Mouse (Mus musculus) heart, postnatal 0 days (tissue): ENCODE measurements around the gene Cdc42se1. TPM values are rescaled to one million over a fixed set of nuclear protein-coding genes. Genes with fewer than 3 reads are reported as not detected.
A peak's percentile ranks its signal among the peaks of the same experiment; 100 is the strongest.

Source experiments
- ATAC-seq: fragments of 200-750 bp; cut with Nextera tagmentation; 2 replicates; pipeline ENCODE4 v1.8.0; 2017; ENCODE audit warnings: low read depth, moderate number of reproducible peaks, moderate library complexity; ENCODE audit not compliant: insufficient read depth
- DNase-seq: peaks from one replicate; pipeline ENCODE4 v3.0.0-alpha.2; 2016; ENCODE audit warnings: low spot score
- H3K27ac ChIP-seq: fragments of 300-500 bp; sonication (generic); 2 replicates; pipeline ENCODE4 v1.5.1; 2014; ENCODE audit warnings: low read depth, mild to moderate bottlenecking
- H3K27me3 ChIP-seq: fragments of 300-500 bp; sonication (generic); 2 replicates; pipeline ENCODE4 v1.6.1; 2014; ENCODE audit warnings: low read length, mixed read lengths; ENCODE audit not compliant: control insufficient read depth, insufficient read depth
- H3K36me3 ChIP-seq: fragments of 300-500 bp; sonication (generic); replicated peaks from 2 replicates; pipeline ENCODE4 v1.6.1; 2014; ENCODE audit warnings: low read length, mixed read lengths; ENCODE audit not compliant: control insufficient read depth, insufficient read depth
- H3K4me1 ChIP-seq: fragments of 300-500 bp; sonication (generic); 2 replicates; pipeline ENCODE4 v1.6.1; 2014; ENCODE audit warnings: antibody characterized with exemption; ENCODE audit not compliant: control insufficient read depth, insufficient read depth
- H3K4me2 ChIP-seq: fragments of 300-500 bp; sonication (generic); 2 replicates; pipeline ENCODE4 v1.6.1; 2014; ENCODE audit warnings: low read depth, mild to moderate bottlenecking, low read length, moderate library complexity
- H3K4me3 ChIP-seq: fragments of 300-500 bp; sonication (generic); 2 replicates; pipeline ENCODE4 v1.5.1; 2014; ENCODE audit warnings: low read depth, low read length
- H3K9ac ChIP-seq: fragments of 300-500 bp; sonication (generic); replicated peaks from 2 replicates; pipeline ENCODE4 v1.6.1; 2014; ENCODE audit warnings: low read depth, low read length, mixed read lengths
- H3K9me3 ChIP-seq: fragments of 300-500 bp; sonication (generic); replicated peaks from 2 replicates; pipeline ENCODE4 v1.6.1; 2016; ENCODE audit warnings: low read length; ENCODE audit not compliant: control insufficient read depth
- CTCF ChIP-seq: IDR thresholded peaks from 2 replicates; pipeline ENCODE4 v1.5.1; 2016; ENCODE audit warnings: antibody characterized with exemption, control low read depth, low read depth
- EP300 ChIP-seq: IDR thresholded peaks from 2 replicates; pipeline ENCODE4 v1.6.1; 2016; ENCODE audit warnings: antibody characterized with exemption, low read depth
- WGBS: fragments of 180-500 bp; shearing (Covaris S2); extraction: QIAGEN DNeasy Blood & Tissue Kit; methylation state at CpG from one replicate; pipeline ENCODE4 v1.1.7; 2014; 5-methylcytosine and 5-hydroxymethylcytosine counted together
- polyA plus RNA-seq: library from polyadenylated mRNA; unstranded; fragments of >200 nt; fragmentation: Nextera tagmentation; extraction: Ambion mirVana; gene quantifications from 2 replicates; pipeline ENCODE4 v1.2.1, GENCODE M21; 2015
- total RNA-seq: library from RNA; depleted of rRNA; stranded (reverse); fragments of >200 nt; gene quantifications from 2 replicates; pipeline ENCODE4 v1.2.3, GENCODE M21; 2014; ENCODE audit warnings: low replicate concordance

Cdc42se1 gene
- total and polyA plus RNA-seq, 2 experiments from 2014 or later, result 33.6 to 78.2 TPM

- Histone ChIP-seq H3K27ac (no peak overlapping the region), H3K4me3 (no peak overlapping the region), H3K4me1 (peaks cover 18% of the 10 kb centered on the region), H3K36me3 (peaks cover 7% of the 10 kb centered on the region), H3K27me3 (no peaks in the 10 kb centered on the region), H3K4me2 (no peak overlapping the region), H3K9ac (no peak overlapping the region), H3K9me3 (no peaks in the 10 kb centered on the region)
- DNase-seq (no peak), ATAC-seq (no peak)
- TF ChIP-seq EP300 (no peak), CTCF (no peak)
- 81% methylated on average over 5 of the region's 5 CpGs for WGBS
Measured at GRCm38 (mm10) chr3:95273471-95273870, 44.9 kb downstream of the Cdc42se1 start.

- TF ChIP-seq CTCF, result no peak
- H3K27me3 ChIP-seq, result no peaks in the 10 kb centered on the region
Measured at GRCm38 (mm10) chr3:95274453-95274852, 45.9 kb downstream of the Cdc42se1 start.

GRCm38 (mm10) chr3:95275161-95275560, 46.6 kb downstream of the Cdc42se1 start:
- H3K4me1 ChIP-seq, result peaks cover 18% of the 10 kb centered on the region
- ATAC-seq (no peak), DNase-seq (peak; percentile 6)
- no peak overlapping the region for H3K4me2 ChIP-seq
- no peak for TF ChIP-seq CTCF
- no peak for TF ChIP-seq EP300
- H3K9ac ChIP-seq, result no peak overlapping the region
- no peak overlapping the region for H3K4me3 ChIP-seq
- no peaks in the 10 kb centered on the region for H3K36me3 ChIP-seq
- no peaks in the 10 kb centered on the region for H3K27me3 ChIP-seq
- 48% methylated on average over 6 of the region's 6 CpGs for WGBS
- H3K9me3 ChIP-seq, result no peaks in the 10 kb centered on the region
- 0 out of 2 replicates have a peak overlapping the region, but pooled peaks have one; percentile 18 for H3K27ac ChIP-seq

More at GRCm38 (mm10) chr3:95274453-95274852, 45.9 kb downstream of the Cdc42se1 start:
- Histone ChIP-seq H3K9me3 (no peaks in the 10 kb centered on the region), H3K9ac (no peak overlapping the region), H3K4me3 (no peak overlapping the region), H3K4me2 (no peak overlapping the region), H3K36me3 (no peaks in the 10 kb centered on the region), H3K27ac (no peak overlapping the region), H3K4me1 (peaks cover 18% of the 10 kb centered on the region)
- no peak for DNase-seq
- ATAC-seq, result no peak
- 91% methylated on average over 4 of the region's 4 CpGs for WGBS

GRCm38 (mm10) chr3:95276428-95276934, 47.9 kb downstream of the Cdc42se1 start:
- H3K27me3 ChIP-seq, result no peaks in the 10 kb centered on the region
- H3K36me3 ChIP-seq, result no peaks in the 10 kb centered on the region
- peaks cover 18% of the 10 kb centered on the region for H3K4me1 ChIP-seq
- no peak overlapping the region for H3K4me3 ChIP-seq
- H3K27ac ChIP-seq, result peak overlapping the region; percentile 86
- H3K9ac ChIP-seq, result no peak overlapping the region
- ATAC-seq (no peak), DNase-seq (no peak)
- WGBS, result 66% methylated on average over 5 of the region's 5 CpGs
- TF ChIP-seq CTCF, result no peak
- TF ChIP-seq EP300, result no peak
- H3K4me2 ChIP-seq, result no peak overlapping the region
- no peaks in the 10 kb centered on the region for H3K9me3 ChIP-seq

GRCm38 (mm10) chr3:95277149-95277551, 48.6 kb downstream of the Cdc42se1 start:
- H3K4me3 ChIP-seq, result no peak overlapping the region
- peak overlapping the region; percentile 86 for H3K27ac ChIP-seq
- ATAC-seq (peak; percentile 7; the same call in 1 of the 2 replicates), DNase-seq (peak; percentile 70)
- H3K4me2 ChIP-seq, result no peak overlapping the region
- H3K4me1 ChIP-seq, result peaks cover 18% of the 10 kb centered on the region
- H3K9ac ChIP-seq, result no peak overlapping the region
- no peaks in the 10 kb centered on the region for H3K9me3 ChIP-seq
- no peak for TF ChIP-seq EP300
- no peak for TF ChIP-seq CTCF
- no peaks in the 10 kb centered on the region for H3K27me3 ChIP-seq
- no peaks in the 10 kb centered on the region for H3K36me3 ChIP-seq
- WGBS, result 10% methylated on average over 1 of the region's 1 CpGs

- Histone ChIP-seq H3K9ac (peak overlapping the region; percentile 86), H3K27me3 (no peaks in the 10 kb centered on the region), H3K27ac (peak overlapping the region; percentile 96), H3K36me3 (no peaks in the 10 kb centered on the region), H3K4me2 (peak overlapping the region; percentile 85), H3K4me3 (peak overlapping the region; percentile 65), H3K9me3 (no peaks in the 10 kb centered on the region), H3K4me1 (peaks cover 27% of the 10 kb centered on the region)
- ATAC-seq (no peak), DNase-seq (peak; percentile 66)
- TF ChIP-seq CTCF, result no peak
- no peak for TF ChIP-seq EP300
- WGBS, result 6% methylated on average over 8 of the region's 8 CpGs
Measured at GRCm38 (mm10) chr3:95280747-95281146, 52.2 kb downstream of the Cdc42se1 start.
